Mouse (Mus musculus): ENCODE measurements around the gene Methig1.
"Not testable (repeated sequence)": the region's sequence is repeated elsewhere in the genome, so short reads cannot be mapped to it uniquely, and the experiment has no call there.

GRCm38 (mm10) chr15:100332077-100332961 lies 20.6 kb upstream of the Methig1 start:
- TF ChIP-seq CTCF (IDR thresholded peaks at IDR 0.05), result peak; percentile 32
- TF ChIP-seq EP300 (IDR thresholded peaks at IDR 0.05), result not testable (repeated sequence)
